Mouse (Mus musculus) MEL (cell line): ENCODE results near the gene Olfm2. TPM values are rescaled to one million over a fixed set of nuclear protein-coding genes. Genes with fewer than 3 reads are reported as not detected.

Experiments
- DNase-seq: peaks from one replicate; pipeline ENCODE4 v3.0.0; 2011; ENCODE audit warnings: low read depth, low spot score
- H3K27ac ChIP-seq: 2 replicates; pipeline ENCODE4 v1.5.1; 2012; ENCODE audit warnings: low read depth, mild to moderate bottlenecking, control low read depth, low read length, moderate library complexity; ENCODE audit not compliant: control insufficient read depth
- H3K27me3 ChIP-seq, 2 experiments: fragments of 150-350 bp in 1 of 2; sonication (generic) in 1 of 2; 2 replicates each; pipeline ENCODE4 v1.6.1; 2012; ENCODE audit warnings: low read length in 2 of 2, mild to moderate bottlenecking in 2 of 2, improper control_type of control experiment in 1 of 2, moderate library complexity in 1 of 2; ENCODE audit not compliant: insufficient read depth in 2 of 2, control insufficient read depth in 1 of 2
- H3K36me3 ChIP-seq, 2 experiments: 2 replicates each; pipeline ENCODE4 v1.6.1; 2012 to 2014; ENCODE audit warnings: low read length in 2 of 2, improper control_type of control experiment in 1 of 2, inconsistent platforms in 1 of 2, mild to moderate bottlenecking in 1 of 2; ENCODE audit not compliant: insufficient read depth in 2 of 2, control insufficient read depth in 1 of 2
- H3K4me1 ChIP-seq, 2 experiments: fragments of 150-350 bp in 1 of 2; sonication (generic) in 1 of 2; 2 replicates each; pipeline ENCODE4 v1.6.1; 2012; ENCODE audit warnings: low read length in 2 of 2, improper control_type of control experiment in 1 of 2, mild to moderate bottlenecking in 1 of 2; ENCODE audit not compliant: insufficient read depth in 2 of 2, control insufficient read depth in 1 of 2
- H3K4me3 ChIP-seq, 2 experiments: fragments of 150-350 bp in 1 of 2; sonication (generic) in 1 of 2; 2 replicates each; pipeline ENCODE4 v1.5.1; 2012; ENCODE audit warnings: low read depth in 2 of 2, low read length in 2 of 2, mild to moderate bottlenecking in 2 of 2, moderate library complexity in 2 of 2, control low read depth in 1 of 2, improper control_type of control experiment in 1 of 2; ENCODE audit not compliant: control insufficient read depth in 1 of 2, insufficient read depth in 1 of 2
- H3K79me2 ChIP-seq: 2 replicates; pipeline ENCODE4 v1.6.1; 2012; ENCODE audit warnings: mild to moderate bottlenecking, low read length, moderate library complexity; ENCODE audit not compliant: control insufficient read depth, poor library complexity, insufficient read depth
- H3K9ac ChIP-seq: 2 replicates; pipeline ENCODE4 v1.6.1; 2012; ENCODE audit warnings: low read depth, mild to moderate bottlenecking, control low read depth, low read length, moderate library complexity; ENCODE audit not compliant: control insufficient read depth, poor library complexity, severe bottlenecking
- H3K9me3 ChIP-seq: fragments of 150-350 bp; sonication (generic); replicated peaks from 2 replicates; pipeline ENCODE4 v1.6.1; 2012; ENCODE audit warnings: mild to moderate bottlenecking, low read length, improper control_type of control experiment, moderate library complexity; ENCODE audit not compliant: insufficient read depth
- BHLHE40 ChIP-seq: IDR thresholded peaks from 2 replicates; pipeline ENCODE4 v1.6.1; 2012; ENCODE audit warnings: low read depth, mild to moderate bottlenecking, inconsistent platforms, low read length, improper control_type of control experiment, borderline replicate concordance
- CHD1 ChIP-seq: IDR thresholded peaks from 2 replicates; pipeline ENCODE4 v1.6.1; 2012; ENCODE audit warnings: low read depth, mild to moderate bottlenecking, inconsistent platforms, low read length, improper control_type of control experiment
- CTCF ChIP-seq, 3 experiments: IDR thresholded peaks in 2 of 3; conservative IDR thresholded peaks in 1 of 3; 2 replicates each; pipeline ENCODE4 v1.5.1; 2011 to 2012; ENCODE audit warnings: low read length in 3 of 3, low read depth in 2 of 3, mild to moderate bottlenecking in 2 of 3, improper control_type of control experiment in 1 of 3, inconsistent platforms in 1 of 3, mixed read lengths in 1 of 3, moderate library complexity in 1 of 3; ENCODE audit not compliant: control insufficient read depth in 1 of 3, insufficient read depth in 1 of 3, poor library complexity in 1 of 3, severe bottlenecking in 1 of 3
- E2F4 ChIP-seq: IDR thresholded peaks from 2 replicates; pipeline ENCODE4 v1.6.1; 2011; ENCODE audit warnings: low read depth, low read length, improper control_type of control experiment, borderline replicate concordance
- ELF1 ChIP-seq: IDR thresholded peaks from 2 replicates; pipeline ENCODE4 v1.6.1; 2014; ENCODE audit warnings: low read depth, mild to moderate bottlenecking, inconsistent platforms, low read length, improper control_type of control experiment, moderate library complexity
- EP300 ChIP-seq, 2 experiments: IDR thresholded peaks; 2 replicates each; pipeline ENCODE4 v1.6.1; 2011; ENCODE audit warnings: improper control_type of control experiment in 2 of 2, low read length in 2 of 2, low read depth in 1 of 2, mild to moderate bottlenecking in 1 of 2
- ETS1 ChIP-seq: IDR thresholded peaks from 2 replicates; pipeline ENCODE4 v1.6.1; 2012; ENCODE audit warnings: low read depth, mild to moderate bottlenecking, inconsistent platforms, low read length, improper control_type of control experiment, moderate library complexity
- GATA1 ChIP-seq: IDR thresholded peaks from 2 replicates; pipeline ENCODE4 v1.6.1; 2011; ENCODE audit warnings: low read depth, low read length, improper control_type of control experiment
- HCFC1 ChIP-seq: IDR thresholded peaks from 2 replicates; pipeline ENCODE4 v1.6.1; 2012; ENCODE audit warnings: low read depth, mild to moderate bottlenecking, inconsistent platforms, low read length, improper control_type of control experiment, moderate library complexity
- JUND ChIP-seq: IDR thresholded peaks from 2 replicates; pipeline ENCODE4 v1.6.1; 2011; ENCODE audit warnings: low read depth, mild to moderate bottlenecking, improper control_type of control experiment, low read length
- KAT2A ChIP-seq: conservative IDR thresholded peaks from 2 replicates; pipeline ENCODE4 v1.6.1; 2012; ENCODE audit warnings: low read depth, low read length, improper control_type of control experiment, inconsistent platforms
- MAFK ChIP-seq: IDR thresholded peaks from 2 replicates; pipeline ENCODE4 v1.6.1; 2011; ENCODE audit warnings: low read depth, mild to moderate bottlenecking, low read length, improper control_type of control experiment, borderline replicate concordance
- MAX ChIP-seq: IDR thresholded peaks from 2 replicates; pipeline ENCODE4 v1.6.1; 2011; ENCODE audit warnings: low read length, improper control_type of control experiment
- MEF2A ChIP-seq: IDR thresholded peaks from 2 replicates; pipeline ENCODE4 v1.6.1; 2014; ENCODE audit warnings: low read depth, mild to moderate bottlenecking, inconsistent platforms, low read length, improper control_type of control experiment; ENCODE audit not compliant: poor library complexity, insufficient replicate concordance, severe bottlenecking; ENCODE audit errors: extremely low read depth
- MXI1 ChIP-seq: IDR thresholded peaks from 2 replicates; pipeline ENCODE4 v1.6.1; 2011; ENCODE audit warnings: mild to moderate bottlenecking, low read depth, low read length, improper control_type of control experiment
- MYB ChIP-seq: IDR thresholded peaks from 2 replicates; pipeline ENCODE4 v1.6.1; 2011; ENCODE audit warnings: mild to moderate bottlenecking, low read depth, low read length, improper control_type of control experiment
- MYC ChIP-seq: IDR thresholded peaks from 2 replicates; pipeline ENCODE4 v1.6.1; 2011; ENCODE audit warnings: low read depth, mild to moderate bottlenecking, low read length, improper control_type of control experiment, moderate library complexity
- NELFE ChIP-seq: IDR thresholded peaks from 2 replicates; pipeline ENCODE4 v1.6.1; 2011; ENCODE audit warnings: low read depth, low read length, improper control_type of control experiment
- NRF1 ChIP-seq: IDR thresholded peaks from 2 replicates; pipeline ENCODE4 v1.6.1; 2014; ENCODE audit warnings: low read depth, mild to moderate bottlenecking, inconsistent platforms, low read length, improper control_type of control experiment, moderate library complexity; ENCODE audit not compliant: poor library complexity, insufficient read depth, severe bottlenecking
- POLR2A ChIP-seq, 2 experiments: IDR thresholded peaks; 2 replicates each; pipeline ENCODE4 v1.6.1; 2011 to 2012; ENCODE audit warnings: low read length in 2 of 2, mild to moderate bottlenecking in 2 of 2, control low read depth in 1 of 2, improper control_type of control experiment in 1 of 2, low read depth in 1 of 2, moderate library complexity in 1 of 2; ENCODE audit not compliant: control insufficient read depth in 1 of 2, insufficient read depth in 1 of 2, poor library complexity in 1 of 2
- POLR2AphosphoS5 ChIP-seq: IDR thresholded peaks from 2 replicates; pipeline ENCODE4 v1.6.1; 2012; ENCODE audit warnings: low read depth, borderline replicate concordance, mild to moderate bottlenecking, inconsistent platforms, low read length, moderate library complexity, mixed read lengths
- RCOR1 ChIP-seq: IDR thresholded peaks from 2 replicates; pipeline ENCODE4 v1.6.1; 2012; ENCODE audit warnings: low read depth, mild to moderate bottlenecking, inconsistent platforms, low read length, improper control_type of control experiment
- SIN3A ChIP-seq: IDR thresholded peaks from 2 replicates; pipeline ENCODE4 v1.6.1; 2012; ENCODE audit warnings: low read length, improper control_type of control experiment, inconsistent platforms
- SMC3 ChIP-seq: IDR thresholded peaks from 2 replicates; pipeline ENCODE4 v1.6.1; 2011; ENCODE audit warnings: low read depth, low read length, improper control_type of control experiment
- TAL1 ChIP-seq: IDR thresholded peaks from 2 replicates; pipeline ENCODE4 v1.6.1; 2012; ENCODE audit warnings: mild to moderate bottlenecking, inconsistent platforms, low read length, moderate library complexity, mixed read lengths
- TBP ChIP-seq: IDR thresholded peaks from 2 replicates; pipeline ENCODE4 v1.8.0; 2011; ENCODE audit warnings: low read depth, low read length, improper control_type of control experiment
- TCF12 ChIP-seq: IDR thresholded peaks from 2 replicates; pipeline ENCODE4 v1.6.1; 2014; ENCODE audit warnings: low read depth, mild to moderate bottlenecking, inconsistent platforms, low read length, improper control_type of control experiment, moderate library complexity
- UBTF ChIP-seq: IDR thresholded peaks from 2 replicates; pipeline ENCODE4 v1.6.1; 2012; ENCODE audit warnings: low read depth, mild to moderate bottlenecking, inconsistent platforms, low read length, improper control_type of control experiment, moderate library complexity, borderline replicate concordance; ENCODE audit not compliant: insufficient read depth
- USF1 ChIP-seq: IDR thresholded peaks from 2 replicates; pipeline ENCODE4 v1.6.1; 2014; ENCODE audit warnings: low read depth, mild to moderate bottlenecking, inconsistent platforms, low read length, improper control_type of control experiment, moderate library complexity
- USF2 ChIP-seq, 2 experiments: IDR thresholded peaks; 2 replicates each; pipeline ENCODE4 v1.6.1; 2011 to 2012; ENCODE audit warnings: improper control_type of control experiment in 2 of 2, low read length in 2 of 2, borderline replicate concordance in 1 of 2, inconsistent platforms in 1 of 2, low read depth in 1 of 2, mild to moderate bottlenecking in 1 of 2; ENCODE audit not compliant: insufficient read depth in 1 of 2
- ZC3H11A ChIP-seq: IDR thresholded peaks from 2 replicates; pipeline ENCODE4 v1.6.1; 2012; ENCODE audit warnings: low read depth, mild to moderate bottlenecking, inconsistent platforms, low read length, improper control_type of control experiment
- ZKSCAN1 ChIP-seq: IDR thresholded peaks from 2 replicates; pipeline ENCODE4 v1.6.1; 2012; ENCODE audit warnings: low read depth, mild to moderate bottlenecking, inconsistent platforms, low read length, improper control_type of control experiment, moderate library complexity
- ZMIZ1 ChIP-seq: IDR thresholded peaks from 2 replicates; pipeline ENCODE4 v1.6.1; 2012; ENCODE audit warnings: low read depth, mild to moderate bottlenecking, inconsistent platforms, low read length, improper control_type of control experiment, moderate library complexity
- ZNF384 ChIP-seq: IDR thresholded peaks from 2 replicates; pipeline ENCODE4 v1.6.1; 2012; ENCODE audit warnings: low read depth, mild to moderate bottlenecking, inconsistent platforms, low read length, improper control_type of control experiment
- polyA plus RNA-seq, 2 experiments: library from polyadenylated mRNA; stranded (reverse) in 1 of 2; unstranded in 1 of 2; fragments of >175 nt in 1 of 2; fragments of >200 nt in 1 of 2; gene quantifications; 2 replicates each; pipeline versions ENCODE4 v1.2.1 to v1.2.4; 2012; ENCODE audit warnings: low replicate concordance in 2 of 2, low read depth in 1 of 2; ENCODE audit not compliant: insufficient read length in 2 of 2, insufficient read depth in 1 of 2, missing spikeins in 1 of 2
- total RNA-seq: library from RNA; depleted of rRNA; stranded (reverse); fragments of 300-350 nt; gene quantifications from 2 replicates; pipeline ENCODE4 v1.2.3, GENCODE M21; 2012

Gene Olfm2
- total and polyA plus RNA-seq, 3 experiments: 0.54 to 1.9 TPM; not detected in 1

- peak; percentile 100 for DNase-seq
- Histone ChIP-seq H3K79me2 (no peaks in the 10 kb centered on the region), H3K4me3 (no peak overlapping the region), H3K27ac (peak overlapping the region; percentile 70), H3K4me1 (peaks cover 15 to 42% of the 10 kb centered on the region in 2 experiments), H3K27me3 (no peaks in the 10 kb centered on the region), H3K9ac (peak overlapping the region; percentile 35), H3K9me3 (no peaks in the 10 kb centered on the region), H3K36me3 (peaks cover 0 to 37% of the 10 kb centered on the region in 2 experiments; a peak in 2 of 4 replicates)
- TF ChIP-seq NELFE (peak; percentile 44), KAT2A (no peak), BHLHE40 (peak; percentile 69), MYC (peak; percentile 87), ZC3H11A (peak; percentile 52), ZNF384 (peak; percentile 57; the same call in 1 of the 2 replicates), HCFC1 (peak; percentile 81), MAFK (peak; percentile 34; the same call in 1 of the 2 replicates), JUND (peak; percentile 77; the same call in 1 of the 2 replicates), CTCF (IDR thresholded peaks at IDR 0.05 in 2 of 3, conservative IDR thresholded peaks at IDR 0.05 in 1 of 3; ENCODE audit: control insufficient read depth in 1 of 3, insufficient read depth in 1 of 3, low read depth in 2 of 3, low read length in 3 of 3, poor library complexity in 1 of 3, severe bottlenecking in 1 of 3) (peak; percentile 97 to 100 (median 100)), E2F4 (no peak), SIN3A (peak; percentile 96), MAX (peak; percentile 54), CHD1 (no peak), UBTF (no peak; the same call in 1 of the 2 replicates), POLR2A (IDR thresholded peaks at IDR 0.05; ENCODE audit: control insufficient read depth in 1 of 2, insufficient read depth in 1 of 2, low read depth in 1 of 2, low read length in 2 of 2, poor library complexity in 1 of 2) (peak in 1 of 2 experiments; percentile 67; a peak in 2 of 4 replicates), ZMIZ1 (no peak), MYB (peak; percentile 45; the same call in 1 of the 2 replicates), GATA1 (peak; percentile 89), ELF1 (peak; percentile 65; the same call in 1 of the 2 replicates), RCOR1 (peak; percentile 98), NRF1 (no peak), ETS1 (peak; percentile 87), USF2 (IDR thresholded peaks at IDR 0.05; ENCODE audit: borderline replicate concordance in 1 of 2, insufficient read depth in 1 of 2, low read depth in 1 of 2, low read length in 2 of 2) (no peak), USF1 (no peak), MEF2A (no peak), EP300 (IDR thresholded peaks at IDR 0.05; ENCODE audit: low read depth in 1 of 2, low read length in 2 of 2) (peak; percentile 92 to 99), POLR2AphosphoS5 (peak; percentile 88; the same call in 1 of the 2 replicates), TAL1 (peak; percentile 94), TBP (peak; percentile 88), MXI1 (no peak; the same call in 1 of the 2 replicates), ZKSCAN1 (no peak), TCF12 (peak; percentile 96), SMC3 (peak; percentile 76)
Measured at GRCm38 (mm10) chr9:20757087-20757955, 11.2 kb upstream of the Olfm2 start.
